Comparison of ENCODE assay signal across 12 mouse cellular contexts in the genomic region with DNA sequence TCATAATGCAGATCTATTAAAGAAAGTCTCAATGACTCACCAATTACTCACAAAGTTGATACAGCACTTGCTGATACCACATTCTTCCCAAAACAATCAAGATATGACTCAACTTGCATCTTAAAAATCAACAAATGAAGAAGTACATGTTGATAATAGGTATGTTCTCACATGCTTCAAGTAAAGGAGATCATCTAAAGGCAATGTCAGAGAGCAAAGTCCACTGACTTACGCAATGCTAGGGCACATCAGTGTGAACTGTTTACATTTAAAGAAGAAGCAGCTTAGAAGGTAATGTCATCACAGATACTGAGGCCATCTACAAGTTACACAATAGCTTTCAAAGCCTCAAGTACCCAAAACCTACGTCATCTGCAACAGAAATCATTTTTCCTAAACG. TPM values are rescaled to one million over a fixed set of nuclear protein-coding genes. Genes with fewer than 3 reads are reported as not detected.
A peak's percentile ranks its signal among the peaks of the same experiment; 100 is the strongest.
DNase-seq lines count a peak whose midpoint lies in the region; ATAC-seq lines count a peak whose summit lies in the region.
"Had no signal": no experiment of that assay in that cellular context is flagged by ENCODE, and none has a peak within 500 bp of the region (broad histone marks: within the 10 kb centered on the region; RNA-seq: fewer than 3 reads in every experiment).

No protein-coding gene starts in this region.

- DNase-seq in A20 (ENCODE audit: low read depth, low spot score) = peak; percentile 34
- peak; percentile 58 for DNase-seq in CD4-positive, CD25-positive, alpha-beta regulatory T cell, adult 2 months (ENCODE audit: low read depth, low spot score)
- DNase-seq in naive thymus-derived CD4-positive, alpha-beta T cell, adult 2 months (ENCODE audit: low read depth) = peak; percentile 26
- DNase-seq in left cerebral cortex, postnatal 36 days (ENCODE audit: low spot score in 2 of 2) = no peak
- DNase-seq in cerebellum, adult 9-10 months = no peak
- DNase-seq: heart, adult 11 months; layer of hippocampus, adult 9-11 months; midbrain, embryonic 14.5 days; retina, postnatal 1 day had no signal

- intact Hi-C loops in left cerebral cortex, postnatal 36 days (cut with DNase I) = no loop called here

- peak; percentile 46 for ATAC-seq in inflammation-experienced regulatory T-cells, adult 6 months
- ATAC-seq in megakaryocyte-erythroid progenitor cell, adult 5-6 weeks (replicated peaks; ENCODE audit: low FRiP score, low TSS enrichment, poor library complexity, severe bottlenecking) = no peak
- ATAC-seq: hindbrain, postnatal 0 days had no signal

RNA-seq across cellular contexts. Expression of a gene that starts 7.0 kb away (rescaled TPM):
- polyA plus RNA-seq in inflammation-experienced regulatory T-cells, adult 6 months (2017; shearing (Covaris generic)) = 10 to 100 TPM; 14.3 to 31.2 (median 21.5) TPM
- 10 to 100 TPM; 87.1 TPM for total RNA-seq in left cerebral cortex, postnatal 36 days (2021)
- total RNA-seq in megakaryocyte-erythroid progenitor cell, adult 5-6 weeks (2014; fragmentation: Nextera tagmentation) = 15.8 and 22.0 TPM in 2 replicates
- 15.8 and 23.0 TPM in 2 replicates for total RNA-seq in megakaryocyte-erythroid progenitor cell, adult 5-6 weeks (2017)

Comparison
In these comparisons a context has a peak if more than half of its experiments do, and no peak if none do; other contexts are left out.
1. DNase-seq: peak in A20 (single experiment), CD4-positive, CD25-positive, alpha-beta regulatory T cell, adult 2 months (single experiment) and naive thymus-derived CD4-positive, alpha-beta T cell, adult 2 months (single experiment); none in left cerebral cortex, postnatal 36 days (0 of 2) and cerebellum, adult 9-10 months (single experiment).